Mouse (Mus musculus): ENCODE results near the gene Dhh. TPM values are rescaled to one million over a fixed set of nuclear protein-coding genes. Genes with fewer than 3 reads are reported as not detected.

Dhh gene
- total RNA-seq, 1 experiment from 2014 or later: not detected

DNA sequence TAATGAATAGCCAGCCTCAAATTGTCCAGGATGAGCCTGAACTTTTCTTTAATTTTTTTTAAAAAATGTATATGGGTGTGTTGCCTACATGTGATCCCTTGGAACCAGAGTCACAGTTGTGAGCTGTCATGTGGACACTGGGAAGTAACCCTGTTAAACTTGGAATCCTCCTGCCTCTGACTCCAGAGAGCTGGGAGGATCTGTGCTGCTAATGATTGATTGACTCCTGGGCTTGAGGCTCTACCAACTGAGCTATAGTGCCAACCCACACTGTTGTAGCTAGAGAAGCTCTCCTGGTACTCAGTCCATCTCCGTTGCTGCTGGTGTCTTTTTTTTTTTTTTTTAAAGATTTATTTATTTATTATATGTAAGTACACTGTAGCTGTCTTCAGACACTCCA, 14.2 kb downstream of the Dhh start:
- no peak for ATAC-seq (replicated peaks; ENCODE audit: insufficient number of reproducible peaks, low FRiP score, low TSS enrichment, poor library complexity, severe bottlenecking)

GRCm38 (mm10) chr15:98883661-98884060, 14.7 kb downstream of the Dhh start:
- no peak for ATAC-seq (replicated peaks; ENCODE audit: insufficient number of reproducible peaks, low FRiP score, low TSS enrichment, poor library complexity, severe bottlenecking)

- no peak for ATAC-seq (replicated peaks; ENCODE audit: insufficient number of reproducible peaks, low FRiP score, low TSS enrichment, poor library complexity, severe bottlenecking)
These were observed 16.7 kb downstream of the Dhh start for GRCm38 (mm10) chr15:98881656-98882008.

GRCm38 (mm10) chr15:98880978-98881655, 17.2 kb downstream of the Dhh start:
- ATAC-seq (replicated peaks; ENCODE audit: insufficient number of reproducible peaks, low FRiP score, low TSS enrichment, poor library complexity, severe bottlenecking): peak; percentile 92

DNA sequence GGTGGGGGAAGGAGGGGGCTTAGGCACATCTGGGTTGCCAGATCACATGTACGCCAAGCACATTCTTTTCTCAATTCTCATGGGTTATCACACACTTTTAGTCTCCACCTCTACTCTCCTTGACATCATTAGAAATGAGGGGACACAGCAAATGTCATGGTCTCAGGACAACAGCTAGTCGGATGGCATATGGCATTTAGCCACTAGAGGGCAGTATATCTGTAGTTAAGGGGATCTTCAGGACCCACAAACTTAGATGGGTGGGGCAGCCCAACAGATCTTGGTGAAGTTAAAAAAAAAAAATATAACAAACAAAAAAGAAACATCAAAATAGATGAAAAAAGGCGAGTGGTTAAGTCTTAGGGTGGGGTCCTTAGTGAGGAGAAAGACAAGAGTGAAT, 21.0 kb downstream of the Dhh start:
- ATAC-seq (replicated peaks; ENCODE audit: insufficient number of reproducible peaks, low FRiP score, low TSS enrichment, poor library complexity, severe bottlenecking): 0 out of 2 replicates have a peak, but pooled peaks have one; percentile 51

GRCm38 (mm10) chr15:98871916-98872888, 26.1 kb downstream of the Dhh start:
- ATAC-seq (replicated peaks; ENCODE audit: insufficient number of reproducible peaks, low FRiP score, low TSS enrichment, poor library complexity, severe bottlenecking): peak; percentile 82

DNA sequence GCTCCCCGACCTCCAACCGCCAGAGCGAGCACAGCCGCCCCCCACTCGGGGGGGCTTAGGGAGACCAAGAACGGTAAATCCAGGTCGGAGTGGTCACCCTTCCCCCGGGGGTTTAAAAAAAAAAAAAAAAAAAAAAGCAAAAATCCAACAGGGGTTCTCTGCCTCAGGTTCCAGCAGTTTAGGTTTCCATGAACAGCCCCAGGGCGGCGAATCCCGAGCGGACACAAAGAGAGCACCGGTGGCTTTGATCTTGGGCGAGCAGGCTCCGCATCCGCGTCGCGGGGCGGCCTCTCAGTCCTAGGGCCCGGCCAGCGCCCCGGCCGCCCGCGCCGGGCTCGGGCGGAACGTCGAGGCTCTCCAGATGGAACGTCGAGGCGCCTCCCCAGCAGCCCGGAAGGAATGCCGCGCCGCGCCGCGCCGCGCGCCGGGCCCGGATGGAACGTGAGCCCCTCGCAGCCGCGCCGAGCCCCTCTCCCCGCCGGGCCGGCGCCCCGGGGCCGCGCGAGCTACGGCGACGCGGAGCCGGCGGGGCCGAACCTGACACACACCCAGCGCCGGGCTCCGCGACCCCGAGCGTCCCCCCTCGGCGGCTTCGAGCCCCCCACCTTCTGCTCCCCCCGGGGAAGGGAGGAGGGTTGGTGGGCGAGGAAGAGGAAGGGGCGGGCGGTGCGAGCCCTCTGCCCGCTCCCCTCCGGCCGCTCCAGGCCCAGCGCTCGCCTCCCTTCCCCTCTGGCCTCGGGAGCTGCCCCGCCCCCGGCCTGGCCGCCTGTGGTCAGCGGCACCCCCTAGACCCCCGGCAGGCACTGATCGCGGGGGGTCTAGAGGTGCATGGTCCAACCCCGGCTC, 27.0 kb downstream of the Dhh start, which contains the start of gene Kmt2d:
Gene Kmt2d, minus strand, starts transcription at position 135 of the 846 bp plus-strand sequence.
- ATAC-seq (replicated peaks; ENCODE audit: insufficient number of reproducible peaks, low FRiP score, low TSS enrichment, poor library complexity, severe bottlenecking): no peak

GRCm38 (mm10) chr15:98870179-98871069, 27.9 kb downstream of the Dhh start:
- no peak for ATAC-seq (replicated peaks; ENCODE audit: insufficient number of reproducible peaks, low FRiP score, low TSS enrichment, poor library complexity, severe bottlenecking)

- no peak for ATAC-seq (replicated peaks; ENCODE audit: insufficient number of reproducible peaks, low FRiP score, low TSS enrichment, poor library complexity, severe bottlenecking)
These were observed 28.8 kb downstream of the Dhh start for GRCm38 (mm10) chr15:98869342-98870178.

DNA sequence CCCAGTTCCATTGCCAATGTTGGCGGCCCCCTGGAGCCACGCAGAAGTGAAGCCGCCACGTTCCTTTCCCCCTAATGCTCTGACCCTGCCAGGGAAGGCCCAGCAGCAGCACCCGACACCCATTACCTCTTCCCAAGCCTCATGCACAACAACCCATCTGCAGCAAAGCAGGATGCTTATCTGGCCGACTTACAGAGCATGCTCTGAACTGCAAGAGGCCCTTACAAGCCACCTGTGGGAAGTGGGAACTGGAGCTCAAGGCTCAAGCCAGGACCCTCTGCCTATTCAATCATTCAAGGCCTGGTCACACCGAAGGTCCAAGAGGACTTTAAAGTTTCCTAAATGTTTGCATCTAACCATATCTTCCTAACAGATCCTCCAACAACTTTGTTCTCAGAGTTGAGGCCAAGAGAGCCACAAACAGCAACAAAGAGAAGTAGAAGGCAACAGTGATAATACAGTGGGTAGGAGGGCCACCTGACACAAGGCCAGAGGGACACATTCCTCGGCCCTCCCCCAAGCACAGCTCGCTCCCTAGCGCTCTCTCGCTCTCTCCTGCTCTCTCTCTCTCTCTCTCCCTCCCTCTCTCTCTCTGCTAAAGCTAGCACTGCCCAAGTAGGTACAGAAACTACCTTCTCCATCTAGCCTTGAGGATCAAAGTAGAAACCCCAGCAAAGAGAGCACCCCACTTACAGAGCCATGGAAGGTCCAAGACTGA, 29.8 kb downstream of the Dhh start:
- ATAC-seq (replicated peaks; ENCODE audit: insufficient number of reproducible peaks, low FRiP score, low TSS enrichment, poor library complexity, severe bottlenecking): no peak

- peak; percentile 80 for ATAC-seq (replicated peaks; ENCODE audit: insufficient number of reproducible peaks, low FRiP score, low TSS enrichment, poor library complexity, severe bottlenecking)
These were observed 31.0 kb downstream of the Dhh start for GRCm38 (mm10) chr15:98867321-98867720.

- ATAC-seq (replicated peaks; ENCODE audit: insufficient number of reproducible peaks, low FRiP score, low TSS enrichment, poor library complexity, severe bottlenecking): no peak
These were observed 31.8 kb downstream of the Dhh start for GRCm38 (mm10) chr15:98866501-98866900.

DNA sequence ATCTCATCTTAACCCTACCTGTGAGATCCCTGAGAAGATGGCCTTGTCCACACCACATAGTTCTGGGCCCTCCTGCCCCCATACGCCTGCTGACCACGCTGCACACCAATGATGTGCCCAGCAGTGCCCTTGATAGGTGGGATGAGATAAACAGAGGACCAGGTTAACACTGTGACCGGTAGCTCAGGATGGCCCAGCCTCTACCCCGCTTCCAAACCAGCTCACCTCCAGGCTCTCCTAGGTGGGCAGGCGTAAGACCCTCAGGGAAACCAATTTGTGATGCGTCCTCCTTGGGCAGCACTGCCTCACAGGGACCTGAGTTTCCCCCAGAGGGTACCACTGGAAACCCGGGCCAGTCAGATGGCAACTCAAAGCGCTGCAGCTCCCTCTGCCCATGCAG, 32.6 kb downstream of the Dhh start:
- no peak for ATAC-seq (replicated peaks; ENCODE audit: insufficient number of reproducible peaks, low FRiP score, low TSS enrichment, poor library complexity, severe bottlenecking)

DNA sequence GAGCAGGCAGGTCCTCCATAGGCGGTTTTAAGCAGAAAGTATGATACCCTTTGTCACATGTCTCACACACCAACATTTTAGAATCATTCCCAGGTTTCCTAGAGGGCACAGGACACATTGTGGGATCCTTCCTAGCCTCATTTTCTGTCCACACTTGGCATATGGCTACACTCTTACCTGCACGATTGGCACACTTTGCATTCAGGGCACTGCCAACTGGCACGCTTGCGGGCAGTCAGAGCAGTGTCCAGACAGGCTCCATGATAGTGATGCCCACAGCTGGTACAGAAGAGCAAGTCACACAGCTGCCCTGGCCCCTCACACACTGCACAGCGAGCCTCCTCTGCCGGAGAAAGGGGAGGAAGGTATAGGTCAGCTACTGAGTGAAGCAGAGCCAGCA, 33.4 kb downstream of the Dhh start:
- ATAC-seq (replicated peaks; ENCODE audit: insufficient number of reproducible peaks, low FRiP score, low TSS enrichment, poor library complexity, severe bottlenecking): no peak

DNA sequence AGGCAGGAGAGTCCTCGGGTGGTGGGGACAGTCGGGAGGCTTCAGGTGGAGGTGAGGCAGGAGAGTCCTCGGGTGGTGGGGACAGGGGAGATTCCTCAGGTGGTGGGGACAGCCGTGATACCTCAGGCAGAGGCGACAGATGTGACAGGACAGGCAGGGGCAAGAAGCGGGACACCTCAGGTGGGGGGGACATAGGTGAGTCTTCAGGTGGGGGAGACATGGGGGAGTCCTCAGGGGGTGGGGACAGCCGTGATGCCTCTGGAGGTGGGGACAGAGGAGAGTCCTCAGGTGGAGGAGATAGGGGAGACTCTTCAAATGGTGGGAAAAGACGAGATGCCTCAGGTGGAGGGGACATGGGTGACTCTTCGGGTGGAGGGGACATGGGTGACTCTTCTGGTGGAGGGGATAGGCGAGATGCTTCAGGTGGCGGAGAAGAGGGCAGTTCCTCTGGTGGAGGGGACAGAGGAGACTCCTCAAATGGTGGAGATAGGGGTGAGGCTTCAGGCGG, 34.8 kb downstream of the Dhh start:
- ATAC-seq (replicated peaks; ENCODE audit: insufficient number of reproducible peaks, low FRiP score, low TSS enrichment, poor library complexity, severe bottlenecking): no peak

DNA sequence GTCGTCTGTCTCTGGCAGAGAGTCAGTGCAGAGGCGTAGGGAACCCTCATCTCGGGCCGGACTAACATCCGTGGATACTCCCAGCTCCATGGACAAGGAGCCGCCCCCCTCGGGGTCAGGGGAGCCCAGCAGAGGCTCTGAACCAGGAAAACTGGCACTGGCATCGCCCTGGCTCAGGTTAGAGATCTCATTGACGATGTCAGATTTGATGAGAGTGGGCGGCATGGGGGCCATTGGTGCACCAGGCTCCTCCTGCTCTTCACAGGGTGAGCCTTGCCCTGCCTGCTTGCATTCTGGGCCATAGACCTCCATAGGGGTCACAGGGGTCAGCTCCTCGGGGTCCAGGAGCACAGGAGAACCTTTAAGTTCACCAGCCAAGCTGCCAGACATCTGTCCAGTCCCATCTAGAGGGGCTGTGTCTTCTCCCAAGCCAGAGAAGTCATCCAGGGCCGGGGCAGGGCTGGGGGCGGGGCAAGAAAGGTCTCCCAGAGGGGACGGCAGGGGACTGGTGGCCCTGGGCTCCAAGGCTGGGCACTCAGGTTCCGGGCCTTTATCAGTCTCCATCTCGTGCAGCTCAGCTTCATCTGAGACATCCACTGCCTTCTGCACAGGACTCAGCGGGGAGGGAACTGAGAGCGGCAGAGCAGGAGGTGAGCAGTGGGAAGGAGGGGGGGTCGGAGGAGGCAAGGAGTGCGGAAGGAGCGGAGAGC, 36.5 kb downstream of the Dhh start:
- ATAC-seq (replicated peaks; ENCODE audit: insufficient number of reproducible peaks, low FRiP score, low TSS enrichment, poor library complexity, severe bottlenecking): no peak
